In the genomic region with DNA sequence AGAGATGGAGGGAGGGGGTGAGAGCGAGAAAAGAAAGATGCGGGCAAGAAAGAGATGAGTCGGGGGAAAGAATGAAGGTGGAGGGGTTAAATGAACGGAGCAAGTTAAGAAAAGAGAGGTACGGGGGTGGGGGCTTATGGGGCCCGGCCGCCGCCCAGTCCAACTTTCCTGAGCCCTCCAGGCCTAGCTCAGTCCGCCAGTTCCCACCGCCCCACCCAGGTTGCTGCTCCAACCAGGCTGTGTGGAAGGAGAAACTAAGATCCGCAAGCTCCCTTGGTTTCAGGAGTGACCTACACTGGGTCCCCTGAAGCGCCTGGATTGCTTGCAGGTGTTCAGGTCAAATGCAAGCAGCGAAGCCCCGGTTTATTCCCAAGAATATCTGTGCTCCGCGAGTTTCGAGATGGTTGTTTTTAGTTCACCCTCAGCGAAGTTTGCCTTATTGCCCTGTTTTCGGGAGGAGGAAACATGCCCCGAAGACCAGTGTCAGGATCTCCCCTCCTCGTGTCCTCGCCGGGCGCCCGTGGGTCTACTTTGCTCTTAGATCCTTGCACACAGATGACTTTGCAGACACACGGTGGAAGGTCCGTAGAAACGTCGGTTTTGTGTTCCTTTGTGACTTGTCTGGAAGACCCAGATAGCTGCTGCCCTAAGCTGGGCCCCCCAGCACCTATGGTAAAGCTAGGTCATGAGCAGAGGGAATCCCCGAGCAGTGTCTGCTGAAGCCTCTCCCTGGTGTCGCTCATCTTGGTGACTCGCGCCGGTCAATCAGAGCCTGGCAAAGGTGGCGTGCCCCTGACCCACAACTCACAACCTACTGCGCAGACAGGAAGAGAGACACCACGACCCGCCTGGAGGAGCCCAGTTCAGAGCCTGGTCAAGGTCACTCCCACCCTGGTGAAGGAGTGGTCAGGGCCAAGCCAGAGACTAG, we compare ENCODE assay signal across 17 mouse cellular contexts. TPM values are rescaled to one million over a fixed set of nuclear protein-coding genes. Genes with fewer than 3 reads are reported as not detected.
DNase-seq lines count a peak whose midpoint lies in the region; ATAC-seq and TF ChIP-seq lines count a peak whose summit lies in the region.
"Had no signal": no experiment of that assay in that cellular context is flagged by ENCODE, and none has a peak within 500 bp of the region (broad histone marks: within the 10 kb centered on the region; RNA-seq: fewer than 3 reads in every experiment).

No protein-coding gene starts in this region.

- TF ChIP-seq CTCF in hindbrain, postnatal 0 days (IDR thresholded peaks at IDR 0.05; ENCODE audit: low read depth), result no peak

- no peak overlapping the region for H3K27ac ChIP-seq in hindbrain, embryonic 11.5 days (ENCODE audit: low read depth, low read length)
- H3K27ac ChIP-seq in hindbrain, postnatal 0 days, result no peak overlapping the region
- H3K27ac ChIP-seq in embryonic facial prominence, embryonic 14.5 days (replicated peaks; ENCODE audit: low read depth, low read length), result no peak overlapping the region
- H3K27ac ChIP-seq in limb, embryonic 11.5 days (replicated peaks; ENCODE audit: low read depth, low read length), result no peak overlapping the region
- H3K27ac ChIP-seq: embryonic facial prominence, embryonic 12.5 days; liver, embryonic 15.5 days had no signal

- H3K4me1 ChIP-seq in hindbrain, embryonic 11.5 days (replicated peaks; ENCODE audit: control insufficient read depth, insufficient read depth, low read length), result peaks cover 12% of the 10 kb centered on the region
- peaks cover 4% of the 10 kb centered on the region; the same call in 1 of the 2 replicates for H3K4me1 ChIP-seq in hindbrain, postnatal 0 days (ENCODE audit: insufficient read depth, low read length)
- 0 out of 2 replicates have a peak, but pooled peaks cover 3% of the 10 kb centered on the region for H3K4me1 ChIP-seq in embryonic facial prominence, embryonic 14.5 days (ENCODE audit: control insufficient read depth, insufficient read depth, low read length)
- peaks cover 20% of the 10 kb centered on the region for H3K4me1 ChIP-seq in limb, embryonic 11.5 days (ENCODE audit: control insufficient read depth, insufficient read depth, low read length)

- no peaks in the 10 kb centered on the region for H3K9me3 ChIP-seq in hindbrain, embryonic 11.5 days (ENCODE audit: control insufficient read depth, low read length)
- H3K9me3 ChIP-seq in hindbrain, postnatal 0 days (ENCODE audit: low read length), result no peaks in the 10 kb centered on the region
- H3K9me3 ChIP-seq in embryonic facial prominence, embryonic 14.5 days (ENCODE audit: control insufficient read depth, low read length), result no peaks in the 10 kb centered on the region
- no peaks in the 10 kb centered on the region for H3K9me3 ChIP-seq in limb, embryonic 11.5 days (ENCODE audit: control insufficient read depth, low read length)
- H3K9me3 ChIP-seq: embryonic facial prominence, embryonic 12.5 days; liver, embryonic 15.5 days had no signal

- H3K4me2 ChIP-seq in hindbrain, embryonic 11.5 days (replicated peaks; ENCODE audit: low read depth, low read length), result no peak overlapping the region
- H3K4me2 ChIP-seq in hindbrain, postnatal 0 days (ENCODE audit: low read depth, low read length), result no peak overlapping the region
- H3K4me2 ChIP-seq in embryonic facial prominence, embryonic 14.5 days (ENCODE audit: low read depth, low read length), result peak overlapping the region; percentile 23; the same call in 1 of the 2 replicates
- H3K4me2 ChIP-seq in limb, embryonic 11.5 days (ENCODE audit: low read depth, severe bottlenecking), result no peak overlapping the region
- H3K4me2 ChIP-seq: liver, embryonic 15.5 days had no signal

- peaks cover 96% of the 10 kb centered on the region for H3K27me3 ChIP-seq in hindbrain, embryonic 11.5 days (ENCODE audit: control insufficient read depth, insufficient read depth, low read length)
- H3K27me3 ChIP-seq in hindbrain, postnatal 0 days (ENCODE audit: insufficient read depth, low read length), result peaks cover 77% of the 10 kb centered on the region
- peaks cover 99% of the 10 kb centered on the region for H3K27me3 ChIP-seq in embryonic facial prominence, embryonic 14.5 days (replicated peaks; ENCODE audit: control insufficient read depth, insufficient read depth, low read length)
- peaks cover 91% of the 10 kb centered on the region for H3K27me3 ChIP-seq in limb, embryonic 11.5 days (ENCODE audit: control insufficient read depth, insufficient read depth, low read length)

- DNase-seq in hindbrain, embryonic 11.5 days (ENCODE audit: low spot score), result peak; percentile 64
- no peak for DNase-seq in hindbrain, postnatal 0 days (ENCODE audit: low spot score)
- peak; percentile 23 for DNase-seq in ES-CJ7 (ENCODE audit: low read depth, low spot score)
- DNase-seq in embryonic facial prominence, embryonic 14.5 days (ENCODE audit: low spot score), result no peak
- DNase-seq in limb, embryonic 11.5 days (ENCODE audit: low spot score), result peak; percentile 63
- no peak for DNase-seq in ovary, postnatal 36 days (ENCODE audit: low spot score)
- no peak for DNase-seq in left cerebral cortex, postnatal 4 days
- no peak for DNase-seq in cerebellum, postnatal 4 days (ENCODE audit: low spot score in 2 of 2)
- DNase-seq: cerebellum, adult 11-12 months; heart, postnatal 36 days; lung, postnatal 36 days; right cerebral cortex, adult 18-20 months; thymus, postnatal 14 days had no signal

- no peak overlapping the region for H3K9ac ChIP-seq in hindbrain, embryonic 11.5 days (ENCODE audit: low read depth, low read length)
- H3K9ac ChIP-seq in hindbrain, postnatal 0 days (replicated peaks; ENCODE audit: low read length), result no peak overlapping the region
- H3K9ac ChIP-seq in embryonic facial prominence, embryonic 14.5 days (ENCODE audit: low read depth, low read length), result no peak overlapping the region
- no peak overlapping the region for H3K9ac ChIP-seq in limb, embryonic 11.5 days (ENCODE audit: low read length)
- H3K9ac ChIP-seq: embryonic facial prominence, embryonic 12.5 days; liver, embryonic 15.5 days had no signal

- no peaks in the 10 kb centered on the region for H3K36me3 ChIP-seq in hindbrain, embryonic 11.5 days (ENCODE audit: control insufficient read depth, insufficient read depth, low read length)
- no peaks in the 10 kb centered on the region for H3K36me3 ChIP-seq in hindbrain, postnatal 0 days (ENCODE audit: insufficient read depth, low read length)
- H3K36me3 ChIP-seq in embryonic facial prominence, embryonic 14.5 days (ENCODE audit: control insufficient read depth, insufficient read depth, low read length), result no peaks in the 10 kb centered on the region
- no peaks in the 10 kb centered on the region for H3K36me3 ChIP-seq in limb, embryonic 11.5 days (ENCODE audit: control insufficient read depth, insufficient read depth, low read length)
- H3K36me3 ChIP-seq: embryonic facial prominence, embryonic 12.5 days; liver, embryonic 15.5 days had no signal

- intact Hi-C loops in left cerebral cortex, postnatal 4 days (cut with DNase I), result loop anchor here (2.0 to 10.0 kb wide), 3 partner anchors 228 to 320 kb away; a partner anchor contains a TSS

- no peak overlapping the region for H3K4me3 ChIP-seq in hindbrain, embryonic 11.5 days (ENCODE audit: low read depth, low read length)
- H3K4me3 ChIP-seq in hindbrain, postnatal 0 days (ENCODE audit: low read length), result no peak overlapping the region
- H3K4me3 ChIP-seq in embryonic facial prominence, embryonic 14.5 days (ENCODE audit: low read depth, low read length), result no peak overlapping the region
- H3K4me3 ChIP-seq in limb, embryonic 11.5 days (ENCODE audit: low read depth, low read length), result no peak overlapping the region
- H3K4me3 ChIP-seq: liver, embryonic 15.5 days had no signal

- ATAC-seq in hindbrain, embryonic 11.5 days (ENCODE audit: low FRiP score), result no peak
- ATAC-seq in hindbrain, postnatal 0 days, result no peak
- ATAC-seq in embryonic facial prominence, embryonic 14.5 days (ENCODE audit: low read depth), result peak; percentile 15; the same call in 1 of the 2 replicates
- ATAC-seq in limb, embryonic 11.5 days (ENCODE audit: insufficient number of reproducible peaks, low FRiP score, low TSS enrichment, low read depth), result no peak
- ATAC-seq: intestine, embryonic 16.5 days had no signal

- 1% methylated on average over 38 of the region's 38 CpGs for WGBS in hindbrain, embryonic 11.5 days
- 2% methylated on average over 38 of the region's 38 CpGs for WGBS in hindbrain, postnatal 0 days
- WGBS in embryonic facial prominence, embryonic 14.5 days, result 2% methylated on average over 38 of the region's 38 CpGs
- 2% methylated on average over 38 of the region's 38 CpGs for WGBS in limb, embryonic 11.5 days

RNA-seq across cellular contexts. Expression of a gene that starts 6.9 kb away (rescaled TPM):
- 0.08 and 0.14 TPM in 2 replicates for polyA plus RNA-seq in hindbrain, embryonic 11.5 days (2014; fragmentation: Nextera tagmentation; extraction: Ambion mirVana)
- 1.2 and 2.0 TPM in 2 replicates for total RNA-seq in hindbrain, postnatal 0 days (2014; rRNA removed)
- polyA plus RNA-seq in hindbrain, postnatal 0 days (2015; fragmentation: Nextera tagmentation; extraction: Ambion mirVana), result 0.06 and 0.08 TPM in 2 replicates
- polyA plus RNA-seq in embryonic facial prominence, embryonic 14.5 days (2014; fragmentation: Nextera tagmentation; extraction: Ambion mirVana), result 0.71 TPM in 2 replicates
- 0.38 and 0.40 TPM in 2 replicates for polyA plus RNA-seq in limb, embryonic 11.5 days (2014; fragmentation: Nextera tagmentation; extraction: Ambion mirVana)
- 1 to 10 TPM; 3.2 to 4.7 TPM for total RNA-seq in left cerebral cortex, postnatal 4 days (2021)
- total RNA-seq: granulocyte monocyte progenitor cell, adult 5-6 weeks had no signal
- polyA plus RNA-seq: intestine, embryonic 16.5 days; liver, embryonic 15.5 days had no signal

Comparison
In these comparisons a context has a peak if more than half of its experiments do, and no peak if none do; other contexts are left out.
1. DNase-seq: peak in hindbrain, embryonic 11.5 days (single experiment), ES-CJ7 (single experiment) and limb, embryonic 11.5 days (single experiment); none in hindbrain, postnatal 0 days (single experiment), embryonic facial prominence, embryonic 14.5 days (single experiment), ovary, postnatal 36 days (single experiment), left cerebral cortex, postnatal 4 days (single experiment) and cerebellum, postnatal 4 days (0 of 2).